In genomic region chr2:32979675-32980074, GRCm38 (mm10) we compare ENCODE assay signal across 16 mouse cellular contexts.
"Had no signal": no experiment of that assay in that cellular context is flagged by ENCODE, and none has a peak within 500 bp of the region (broad histone marks: within the 10 kb centered on the region; RNA-seq: fewer than 3 reads in every experiment).

No protein-coding gene starts in this region.

- H3K36me3 ChIP-seq: intestine, embryonic 15.5 days had no signal

- H3K4me3 ChIP-seq: intestine, embryonic 15.5 days; kidney, embryonic 15.5 days; left cerebral cortex, adult 2 months; limb, embryonic 13.5 days; midbrain, embryonic 12.5 days; neural tube, embryonic 12.5 days had no signal

- H3K27ac ChIP-seq: intestine, embryonic 15.5 days; kidney, embryonic 15.5 days; left cerebral cortex, adult 2 months; limb, embryonic 13.5 days; midbrain, embryonic 12.5 days; neural tube, embryonic 12.5 days had no signal

- H3K9me3 ChIP-seq: intestine, embryonic 15.5 days; kidney, embryonic 15.5 days; limb, embryonic 13.5 days; midbrain, embryonic 12.5 days; neural tube, embryonic 12.5 days had no signal

- H3K27me3 ChIP-seq: intestine, embryonic 15.5 days; kidney, embryonic 15.5 days; limb, embryonic 13.5 days; midbrain, embryonic 12.5 days; neural tube, embryonic 12.5 days had no signal

- H3K9ac ChIP-seq: intestine, embryonic 15.5 days; kidney, embryonic 15.5 days; limb, embryonic 13.5 days; midbrain, embryonic 12.5 days; neural tube, embryonic 12.5 days had no signal

- DNase-seq: kidney, adult 11 months; kidney, adult 8-10 months; kidney, postnatal 10 days; kidney, postnatal 36 days; layer of hippocampus, postnatal 36 days; lung, adult 2 months; lung, postnatal 14 days; lung, postnatal 4 days; thymus, adult 18-20 months; thymus, postnatal 36 days had no signal

- ATAC-seq: intestine, embryonic 15.5 days had no signal

- H3K4me2 ChIP-seq: intestine, embryonic 15.5 days; midbrain, embryonic 12.5 days had no signal
